Mouse (Mus musculus) megakaryocyte, embryonic 14.5 days (primary cell): ENCODE measurements around the gene Slc43a3. TPM values are rescaled to one million over a fixed set of nuclear protein-coding genes. Genes with fewer than 3 reads are reported as not detected.

ENCODE experiments used
- H3K27me3 ChIP-seq: replicated peaks from 2 replicates; pipeline ENCODE3; 2012; ENCODE audit warnings: inconsistent platforms
- H3K36me3 ChIP-seq: replicated peaks from 2 replicates; pipeline ENCODE3; 2012; ENCODE audit warnings: low read length, inconsistent platforms, mixed read lengths
- H3K4me1 ChIP-seq: 2 replicates; pipeline ENCODE4 v1.6.1; 2012; ENCODE audit warnings: inconsistent platforms
- H3K4me3 ChIP-seq: replicated peaks from 2 replicates; pipeline ENCODE3; 2012; ENCODE audit warnings: moderate library complexity, mild to moderate bottlenecking, inconsistent platforms
- H3K9me3 ChIP-seq: 2 replicates; pipeline ENCODE4 v1.6.1; 2012; ENCODE audit warnings: inconsistent platforms
- FLI1 ChIP-seq: IDR thresholded peaks from 2 replicates; pipeline ENCODE4 v1.6.1; 2012; ENCODE audit warnings: low read length, inconsistent platforms, mixed read lengths
- GATA1 ChIP-seq: IDR thresholded peaks from 3 replicates; pipeline ENCODE4 v1.6.1; 2012; ENCODE audit warnings: mixed read lengths, low read length, inconsistent platforms, borderline replicate concordance
- polyA plus RNA-seq: library from polyadenylated mRNA; stranded (reverse); fragments of >175 nt; gene quantifications from 2 replicates; pipeline ENCODE4 v1.2.3, GENCODE M21; 2012; ENCODE audit warnings: low replicate concordance; ENCODE audit not compliant: insufficient read depth

Gene Slc43a3
- polyA plus RNA-seq, 1 experiment, result 4.4 TPM

GRCm38 (mm10) chr2:84952251-84952650, 15.9 kb downstream of the Slc43a3 start:
- Histone ChIP-seq H3K4me1 (peaks cover 5% of the 10 kb centered on the region; the same call in 1 of the 2 replicates), H3K36me3 (peaks cover 95% of the 10 kb centered on the region), H3K27me3 (no peaks in the 10 kb centered on the region), H3K9me3 (no peaks in the 10 kb centered on the region), H3K4me3 (no peak overlapping the region)
- TF ChIP-seq FLI1 (no peak), GATA1 (no peak)

GRCm38 (mm10) chr2:84952693-84953092, 16.3 kb downstream of the Slc43a3 start:
- TF ChIP-seq GATA1, result no peak
- TF ChIP-seq FLI1, result no peak
- Histone ChIP-seq H3K4me3 (no peak overlapping the region), H3K9me3 (no peaks in the 10 kb centered on the region), H3K4me1 (peaks cover under 1% of the 10 kb centered on the region; the same call in 1 of the 2 replicates), H3K27me3 (no peaks in the 10 kb centered on the region), H3K36me3 (peaks cover 95% of the 10 kb centered on the region)

- Histone ChIP-seq H3K4me1 (no peaks in the 10 kb centered on the region), H3K9me3 (no peaks in the 10 kb centered on the region), H3K27me3 (no peaks in the 10 kb centered on the region), H3K4me3 (no peak overlapping the region), H3K36me3 (peaks cover 93% of the 10 kb centered on the region)
- TF ChIP-seq GATA1 (no peak), FLI1 (no peak)
Measured at GRCm38 (mm10) chr2:84955435-84955834, 19.1 kb downstream of the Slc43a3 start.

GRCm38 (mm10) chr2:84956274-84956673, 19.9 kb downstream of the Slc43a3 start:
- no peak overlapping the region for H3K4me3 ChIP-seq
- H3K36me3 ChIP-seq, result peaks cover 84% of the 10 kb centered on the region
- no peaks in the 10 kb centered on the region for H3K9me3 ChIP-seq
- TF ChIP-seq FLI1, result no peak
- TF ChIP-seq GATA1, result no peak
- no peaks in the 10 kb centered on the region for H3K27me3 ChIP-seq
- no peaks in the 10 kb centered on the region for H3K4me1 ChIP-seq

GRCm38 (mm10) chr2:84958588-84959264, 22.3 kb downstream of the Slc43a3 start:
- TF ChIP-seq GATA1, result no peak
- no peak for TF ChIP-seq FLI1
- Histone ChIP-seq H3K36me3 (peaks cover 61% of the 10 kb centered on the region), H3K9me3 (no peaks in the 10 kb centered on the region), H3K4me3 (no peak overlapping the region), H3K4me1 (no peaks in the 10 kb centered on the region), H3K27me3 (no peaks in the 10 kb centered on the region)

GRCm38 (mm10) chr2:84961300-84961699, 24.9 kb downstream of the Slc43a3 start:
- Histone ChIP-seq H3K4me3 (no peak overlapping the region), H3K4me1 (no peaks in the 10 kb centered on the region), H3K27me3 (no peaks in the 10 kb centered on the region), H3K9me3 (no peaks in the 10 kb centered on the region), H3K36me3 (peaks cover 38% of the 10 kb centered on the region)
- TF ChIP-seq FLI1 (no peak), GATA1 (no peak)

- Histone ChIP-seq H3K36me3 (peaks cover 33% of the 10 kb centered on the region), H3K4me1 (no peaks in the 10 kb centered on the region), H3K4me3 (no peak overlapping the region), H3K9me3 (no peaks in the 10 kb centered on the region), H3K27me3 (no peaks in the 10 kb centered on the region)
- TF ChIP-seq GATA1, result no peak
- TF ChIP-seq FLI1, result no peak
Measured at GRCm38 (mm10) chr2:84961901-84962300, 25.5 kb downstream of the Slc43a3 start.

- Histone ChIP-seq H3K4me1 (no peaks in the 10 kb centered on the region), H3K27me3 (no peaks in the 10 kb centered on the region), H3K36me3 (peaks cover 22% of the 10 kb centered on the region), H3K9me3 (no peaks in the 10 kb centered on the region), H3K4me3 (no peak overlapping the region)
- TF ChIP-seq FLI1 (no peak), GATA1 (no peak)
Measured at GRCm38 (mm10) chr2:84962906-84963507, 26.6 kb downstream of the Slc43a3 start.

GRCm38 (mm10) chr2:84964111-84964801, 27.9 kb downstream of the Slc43a3 start:
- no peak for TF ChIP-seq GATA1
- TF ChIP-seq FLI1, result no peak
- no peak overlapping the region for H3K4me3 ChIP-seq
- no peaks in the 10 kb centered on the region for H3K9me3 ChIP-seq
- no peaks in the 10 kb centered on the region for H3K27me3 ChIP-seq
- no peaks in the 10 kb centered on the region for H3K4me1 ChIP-seq
- H3K36me3 ChIP-seq, result peaks cover 10% of the 10 kb centered on the region
